Mouse (Mus musculus): ENCODE results near the gene Aire. TPM values are rescaled to one million over a fixed set of nuclear protein-coding genes. Genes with fewer than 3 reads are reported as not detected.

The Aire gene
- polyA plus RNA-seq, 1 experiment from 2014 or later = 0.16 TPM

DNA sequence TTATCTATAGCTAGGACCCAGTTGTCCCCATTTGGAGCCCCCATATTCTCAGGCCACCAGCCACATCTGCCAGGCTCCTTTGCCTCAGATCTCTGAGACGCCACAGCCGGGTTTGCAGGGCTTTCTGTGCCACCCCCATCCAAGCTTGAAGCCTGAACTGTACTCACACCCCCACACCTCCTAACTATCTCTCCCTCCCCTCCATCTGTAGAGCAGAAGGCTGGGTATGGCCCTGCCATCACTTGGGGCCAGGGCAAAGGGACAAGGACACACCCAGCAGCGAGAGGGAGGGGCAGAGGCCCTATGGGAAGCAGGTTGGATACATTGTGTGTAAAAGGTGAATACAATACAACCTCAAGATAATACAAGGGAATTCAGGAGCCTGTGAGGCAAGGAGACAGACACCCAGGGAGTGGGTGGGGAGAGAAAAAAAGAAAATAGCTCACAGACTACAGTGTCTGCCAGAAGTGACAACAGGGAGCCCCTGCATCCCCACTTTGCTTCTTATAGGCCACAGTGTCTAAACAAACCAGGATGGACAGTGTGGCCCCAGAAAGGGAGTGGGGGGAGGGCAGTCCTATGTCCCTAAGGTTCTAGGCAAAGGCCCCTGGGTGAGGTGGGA is 38.8 kb downstream of the Aire start:
- no peaks in the 10 kb centered on the region for H3K9me3 ChIP-seq (replicated peaks)
- no peak overlapping the region for H3K4me2 ChIP-seq
- H3K27me3 ChIP-seq = no peaks in the 10 kb centered on the region
- no peak overlapping the region for H3K4me3 ChIP-seq
- H3K27ac ChIP-seq = no peak overlapping the region
- H3K9ac ChIP-seq = no peak overlapping the region
- 91% methylated on average over 3 of the region's 3 CpGs for WGBS
- peaks cover 39% of the 10 kb centered on the region for H3K4me1 ChIP-seq (replicated peaks)
- ATAC-seq (replicated peaks; ENCODE audit: insufficient number of reproducible peaks, insufficient read depth, low FRiP score, low read depth) = no peak
- peaks cover 42% of the 10 kb centered on the region for H3K36me3 ChIP-seq

GRCm38 (mm10) chr10:78002316-78002715 is 41.1 kb downstream of the Aire start:
- no peak for ATAC-seq (replicated peaks; ENCODE audit: insufficient number of reproducible peaks, insufficient read depth, low FRiP score, low read depth)
- WGBS = 82% methylated on average over 2 of the region's 2 CpGs
- H3K36me3 ChIP-seq = peaks cover 63% of the 10 kb centered on the region
- H3K27ac ChIP-seq = no peak overlapping the region
- no peaks in the 10 kb centered on the region for H3K27me3 ChIP-seq
- H3K9ac ChIP-seq = no peak overlapping the region
- no peaks in the 10 kb centered on the region for H3K9me3 ChIP-seq (replicated peaks)
- H3K4me2 ChIP-seq = no peak overlapping the region
- no peak overlapping the region for H3K4me3 ChIP-seq
- H3K4me1 ChIP-seq (replicated peaks) = peaks cover 22% of the 10 kb centered on the region

GRCm38 (mm10) chr10:78001796-78002195 is 41.6 kb downstream of the Aire start:
- 88% methylated on average over 11 of the region's 11 CpGs for WGBS
- Histone ChIP-seq H3K27me3 (no peaks in the 10 kb centered on the region), H3K36me3 (peaks cover 68% of the 10 kb centered on the region), H3K4me2 (no peak overlapping the region), H3K9me3 (replicated peaks) (no peaks in the 10 kb centered on the region), H3K4me3 (no peak overlapping the region), H3K4me1 (replicated peaks) (peaks cover 16% of the 10 kb centered on the region), H3K27ac (no peak overlapping the region), H3K9ac (no peak overlapping the region)
- no peak for ATAC-seq (replicated peaks; ENCODE audit: insufficient number of reproducible peaks, insufficient read depth, low FRiP score, low read depth)

- Histone ChIP-seq H3K9me3 (replicated peaks) (no peaks in the 10 kb centered on the region), H3K27ac (no peak overlapping the region), H3K4me2 (no peak overlapping the region), H3K27me3 (no peaks in the 10 kb centered on the region), H3K36me3 (peaks cover 83% of the 10 kb centered on the region), H3K9ac (no peak overlapping the region), H3K4me3 (no peak overlapping the region), H3K4me1 (replicated peaks) (peaks cover 2% of the 10 kb centered on the region; the same call in 1 of the 2 replicates)
- no peak for ATAC-seq (replicated peaks; ENCODE audit: insufficient number of reproducible peaks, insufficient read depth, low FRiP score, low read depth)
- 92% methylated on average over 5 of the region's 5 CpGs for WGBS
Measured at GRCm38 (mm10) chr10:78000200-78000599, 43.2 kb downstream of the Aire start.

GRCm38 (mm10) chr10:77995639-77996038 is 47.8 kb downstream of the Aire start:
- no peak overlapping the region for H3K4me3 ChIP-seq
- H3K9ac ChIP-seq = no peak overlapping the region
- WGBS = 79% methylated on average over 3 of the region's 3 CpGs
- H3K27me3 ChIP-seq = no peaks in the 10 kb centered on the region
- H3K9me3 ChIP-seq (replicated peaks) = no peaks in the 10 kb centered on the region
- H3K36me3 ChIP-seq = peaks cover 93% of the 10 kb centered on the region
- H3K27ac ChIP-seq = no peak overlapping the region
- no peaks in the 10 kb centered on the region for H3K4me1 ChIP-seq (replicated peaks)
- no peak for ATAC-seq (replicated peaks; ENCODE audit: insufficient number of reproducible peaks, insufficient read depth, low FRiP score, low read depth)
- no peak overlapping the region for H3K4me2 ChIP-seq

DNA sequence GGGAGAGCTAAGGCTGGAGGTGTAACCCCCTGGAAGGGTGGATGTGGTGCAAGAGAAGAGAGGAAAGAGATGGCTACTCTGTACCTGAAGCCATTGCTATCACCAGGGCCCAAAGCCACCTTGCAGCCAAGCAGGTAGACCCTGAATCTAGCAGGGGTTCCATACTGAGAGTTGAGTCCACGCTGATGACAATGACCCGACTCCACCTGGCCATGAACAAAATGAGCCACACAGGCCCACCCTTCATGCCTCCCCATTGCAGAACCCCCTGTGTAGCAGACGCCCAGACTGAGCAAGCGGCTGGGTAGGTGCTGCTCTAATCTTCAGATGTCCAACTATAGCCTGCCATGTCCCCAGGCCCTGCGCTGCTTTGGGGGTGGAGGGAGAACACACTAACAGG is 57.6 kb downstream of the Aire start:
- no peak for ATAC-seq (replicated peaks; ENCODE audit: insufficient number of reproducible peaks, insufficient read depth, low FRiP score, low read depth)
- no peak overlapping the region for H3K9ac ChIP-seq
- H3K4me3 ChIP-seq = no peak overlapping the region
- no peaks in the 10 kb centered on the region for H3K9me3 ChIP-seq (replicated peaks)
- H3K4me2 ChIP-seq = no peak overlapping the region
- H3K4me1 ChIP-seq (replicated peaks) = peaks cover 4% of the 10 kb centered on the region
- H3K27ac ChIP-seq = no peak overlapping the region
- H3K36me3 ChIP-seq = peaks cover 41% of the 10 kb centered on the region
- no peaks in the 10 kb centered on the region for H3K27me3 ChIP-seq
- 70% methylated on average over 5 of the region's 5 CpGs for WGBS

DNA sequence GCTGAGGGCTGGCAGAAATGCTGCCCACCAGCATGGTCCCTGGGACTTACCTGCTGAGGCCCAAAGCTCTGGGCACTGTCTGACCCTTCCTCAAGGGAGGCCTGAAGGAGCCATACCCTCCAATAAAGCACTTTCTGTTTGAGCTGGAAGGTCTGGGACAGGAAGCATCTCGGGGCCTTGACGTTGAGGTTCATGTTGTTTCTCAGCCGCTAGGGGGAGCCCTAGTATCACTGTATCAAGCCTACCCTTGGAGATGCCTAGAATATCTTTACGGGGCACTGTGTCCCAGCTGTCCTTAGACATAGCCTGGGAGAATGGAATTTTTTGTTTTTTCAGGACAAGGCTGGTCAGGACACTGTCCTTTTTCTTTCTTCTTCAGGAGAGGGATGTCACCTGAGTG is 58.8 kb downstream of the Aire start:
- Histone ChIP-seq H3K4me2 (no peak overlapping the region), H3K27ac (no peak overlapping the region), H3K36me3 (peaks cover 37% of the 10 kb centered on the region), H3K9ac (no peak overlapping the region), H3K9me3 (replicated peaks) (no peaks in the 10 kb centered on the region), H3K27me3 (no peaks in the 10 kb centered on the region), H3K4me3 (no peak overlapping the region), H3K4me1 (replicated peaks) (peaks cover 4% of the 10 kb centered on the region)
- WGBS = 0% methylated on average over 4 of the region's 4 CpGs
- ATAC-seq (replicated peaks; ENCODE audit: insufficient number of reproducible peaks, insufficient read depth, low FRiP score, low read depth) = peak; percentile 60

Other genes starting within 250 kb of the Aire start
- gene Gm9639, start 248.5 kb downstream of the Aire start, polyA plus RNA-seq (2015; fragmentation: Nextera tagmentation; extraction: Ambion mirVana) = not detected in 2 replicates
- gene Gm19668, start 244.5 kb downstream of the Aire start, polyA plus RNA-seq (2015; fragmentation: Nextera tagmentation; extraction: Ambion mirVana) = not detected in 2 replicates
- not detected in 2 replicates for gene Gm9507, start 231.8 kb downstream of the Aire start, polyA plus RNA-seq (2015; fragmentation: Nextera tagmentation; extraction: Ambion mirVana)
- not detected in 2 replicates for gene Gm2696, start 228.9 kb downstream of the Aire start, polyA plus RNA-seq (2015; fragmentation: Nextera tagmentation; extraction: Ambion mirVana)
- not detected in 2 replicates for gene Krtap10-4, start 216.5 kb downstream of the Aire start, polyA plus RNA-seq (2015; fragmentation: Nextera tagmentation; extraction: Ambion mirVana)
- not detected in 2 replicates for gene Krtap10-10, start 207.7 kb downstream of the Aire start, polyA plus RNA-seq (2015; fragmentation: Nextera tagmentation; extraction: Ambion mirVana)
- gene Gm36176, start 196.8 kb downstream of the Aire start, polyA plus RNA-seq (2015; fragmentation: Nextera tagmentation; extraction: Ambion mirVana) = not detected in 2 replicates
- not detected in 2 replicates for gene Gm10318, start 190.8 kb downstream of the Aire start, polyA plus RNA-seq (2015; fragmentation: Nextera tagmentation; extraction: Ambion mirVana)
- gene Gm3285, start 181.6 kb downstream of the Aire start, polyA plus RNA-seq (2015; fragmentation: Nextera tagmentation; extraction: Ambion mirVana) = not detected in 2 replicates
- gene Lrrc3, start 141.1 kb downstream of the Aire start, polyA plus RNA-seq (2015; fragmentation: Nextera tagmentation; extraction: Ambion mirVana) = 1.1 and 2.2 TPM in 2 replicates
- gene Trpm2, start 73.0 kb downstream of the Aire start, polyA plus RNA-seq (2015; fragmentation: Nextera tagmentation; extraction: Ambion mirVana) = 0.34 and 2.5 TPM in 2 replicates
- gene 1810043G02Rik, start 65.1 kb downstream of the Aire start, polyA plus RNA-seq (2015; fragmentation: Nextera tagmentation; extraction: Ambion mirVana) = 16.7 and 20.8 TPM in 2 replicates
- gene Pfkl, start 33.5 kb downstream of the Aire start, polyA plus RNA-seq (2015; fragmentation: Nextera tagmentation; extraction: Ambion mirVana) = 167 and 185 TPM in 2 replicates
- not detected in 2 replicates for gene Dnmt3l, start 1.7 kb downstream of the Aire start, polyA plus RNA-seq (2015; fragmentation: Nextera tagmentation; extraction: Ambion mirVana)
- 1.5 and 2.9 TPM in 2 replicates for gene Icosl, start 25.7 kb upstream of the Aire start, polyA plus RNA-seq (2015; fragmentation: Nextera tagmentation; extraction: Ambion mirVana)
- 57.8 and 61.4 TPM in 2 replicates for gene D10Jhu81e, start 126.2 kb upstream of the Aire start, polyA plus RNA-seq (2015; fragmentation: Nextera tagmentation; extraction: Ambion mirVana)
- 9.1 and 14.1 TPM in 2 replicates for gene Pwp2, start 141.5 kb upstream of the Aire start, polyA plus RNA-seq (2015; fragmentation: Nextera tagmentation; extraction: Ambion mirVana)
- 10.2 and 10.8 TPM in 2 replicates for gene Trappc10, start 201.0 kb upstream of the Aire start, polyA plus RNA-seq (2015; fragmentation: Nextera tagmentation; extraction: Ambion mirVana)